Mouse (Mus musculus) layer of hippocampus, postnatal 25 days (tissue): ENCODE results near the gene Cyp2b10. TPM values are rescaled to one million over a fixed set of nuclear protein-coding genes. Genes with fewer than 3 reads are reported as not detected.
A peak's percentile ranks its signal among the peaks of the same experiment; 100 is the strongest.
"Not testable (repeated sequence)": the region's sequence is repeated elsewhere in the genome, so short reads cannot be mapped to it uniquely, and the experiment has no call there.

Experiments
- DNase-seq, 2 experiments: peaks; one replicate each; pipeline ENCODE4 v3.0.0; 2022; ENCODE audit warnings: mixed read lengths in 2 of 2, low spot score in 1 of 2; ENCODE audit errors: extremely low spot score in 1 of 2
- total RNA-seq, 2 experiments: library from RNA; stranded (reverse); gene quantifications; 2 replicates each; pipeline ENCODE4 v1.2.3; 2021

Gene Cyp2b10
- total RNA-seq: under 1 TPM; 0.19 to 0.27 TPM

- no peak for DNase-seq
These were observed at the start of gene Cyp2b10 for GRCm38 (mm10) chr7:25897411-25897810. TSS of gene Cyp2b10 (plus strand) at chr7:25897620.

- peak; percentile 84 to 98 for DNase-seq
These were observed 49.5 kb upstream of the Cyp2b10 start for GRCm38 (mm10) chr7:25847722-25848443.

GRCm38 (mm10) chr7:25848444-25848812, 49.0 kb upstream of the Cyp2b10 start:
- DNase-seq: peak in 1 of 2 experiments; percentile 13

- peak; percentile 58 to 68 for DNase-seq
These were observed 42.3 kb upstream of the Cyp2b10 start for GRCm38 (mm10) chr7:25855082-25855481.

- DNase-seq: no peak
These were observed 37.2 kb upstream of the Cyp2b10 start for GRCm38 (mm10) chr7:25859962-25860870.

- DNase-seq: no peak
These were observed 35.1 kb upstream of the Cyp2b10 start for GRCm38 (mm10) chr7:25862365-25862764.

GRCm38 (mm10) chr7:25863756-25864155, 33.7 kb upstream of the Cyp2b10 start:
- no peak for DNase-seq

- DNase-seq: no peak
These were observed 32.6 kb upstream of the Cyp2b10 start for GRCm38 (mm10) chr7:25864861-25865260.

GRCm38 (mm10) chr7:25869789-25870188, 27.6 kb upstream of the Cyp2b10 start:
- no peak for DNase-seq

GRCm38 (mm10) chr7:25872624-25873023, 24.8 kb upstream of the Cyp2b10 start:
- no peak for DNase-seq

- no peak for DNase-seq
These were observed 18.7 kb upstream of the Cyp2b10 start for GRCm38 (mm10) chr7:25878735-25879134.

GRCm38 (mm10) chr7:25880721-25881120, 16.7 kb upstream of the Cyp2b10 start:
- not testable (repeated sequence) for DNase-seq

- DNase-seq: no peak
These were observed 13.1 kb upstream of the Cyp2b10 start for GRCm38 (mm10) chr7:25884272-25884671.

GRCm38 (mm10) chr7:25887758-25888157, 9.7 kb upstream of the Cyp2b10 start:
- DNase-seq: no peak

GRCm38 (mm10) chr7:25893159-25893558, 4.3 kb upstream of the Cyp2b10 start:
- DNase-seq: no peak

- DNase-seq: no peak
These were observed 2.3 kb upstream of the Cyp2b10 start for GRCm38 (mm10) chr7:25895162-25895561.

- no peak for DNase-seq
These were observed 644 bp downstream of the Cyp2b10 start for GRCm38 (mm10) chr7:25898064-25898463.

- DNase-seq: no peak
These were observed 4.8 kb downstream of the Cyp2b10 start for GRCm38 (mm10) chr7:25902061-25902690.

- no peak for DNase-seq
These were observed 5.7 kb downstream of the Cyp2b10 start for GRCm38 (mm10) chr7:25903156-25903555.

- no peak for DNase-seq
These were observed 6.6 kb downstream of the Cyp2b10 start for GRCm38 (mm10) chr7:25904066-25904465.

GRCm38 (mm10) chr7:25904489-25904888, 7.1 kb downstream of the Cyp2b10 start:
- DNase-seq: no peak
